ENCODE assay signal across 28 mouse cellular contexts in genomic region chr1:56887524-56887923, GRCm38 (mm10).
"Had no signal": no experiment of that assay in that cellular context is flagged by ENCODE, and none has a peak within 500 bp of the region (broad histone marks: within the 10 kb centered on the region; RNA-seq: fewer than 3 reads in every experiment).

No protein-coding gene starts in this region.

- H3K4me3 ChIP-seq: embryonic facial prominence, embryonic 10.5 days; embryonic facial prominence, embryonic 12.5 days; embryonic facial prominence, embryonic 13.5 days; embryonic facial prominence, embryonic 15.5 days; erythroblast, embryonic 14.5 days; forebrain, embryonic 10.5 days; forebrain, embryonic 12.5 days; forebrain, embryonic 13.5 days; forebrain, embryonic 15.5 days; gastrocnemius, adult 2 months; heart, adult 2 months had no signal

- H3K36me3 ChIP-seq: embryonic facial prominence, embryonic 12.5 days; embryonic facial prominence, embryonic 15.5 days; forebrain, embryonic 15.5 days had no signal

- H3K9ac ChIP-seq: embryonic facial prominence, embryonic 12.5 days; embryonic facial prominence, embryonic 13.5 days; embryonic facial prominence, embryonic 15.5 days; forebrain, embryonic 12.5 days; forebrain, embryonic 13.5 days; forebrain, embryonic 15.5 days; forebrain, postnatal 0 days had no signal

- H3K27me3 ChIP-seq: embryonic facial prominence, embryonic 12.5 days; embryonic facial prominence, embryonic 15.5 days; forebrain, embryonic 12.5 days; forebrain, embryonic 13.5 days; forebrain, embryonic 15.5 days had no signal

- H3K27ac ChIP-seq: embryonic facial prominence, embryonic 10.5 days; embryonic facial prominence, embryonic 12.5 days; embryonic facial prominence, embryonic 13.5 days; embryonic facial prominence, embryonic 15.5 days; forebrain, embryonic 10.5 days; forebrain, embryonic 12.5 days; forebrain, embryonic 13.5 days; forebrain, embryonic 15.5 days; gastrocnemius, adult 2 months; heart, adult 2 months had no signal

- H3K4me1 ChIP-seq: embryonic facial prominence, embryonic 15.5 days; forebrain, embryonic 12.5 days; forebrain, embryonic 13.5 days; forebrain, embryonic 15.5 days had no signal

- H3K4me2 ChIP-seq: embryonic facial prominence, embryonic 12.5 days; embryonic facial prominence, embryonic 13.5 days; embryonic facial prominence, embryonic 15.5 days; forebrain, embryonic 12.5 days; forebrain, embryonic 13.5 days; forebrain, embryonic 15.5 days had no signal

- H3K9me3 ChIP-seq: embryonic facial prominence, embryonic 10.5 days; embryonic facial prominence, embryonic 12.5 days; embryonic facial prominence, embryonic 13.5 days; embryonic facial prominence, embryonic 15.5 days; forebrain, embryonic 10.5 days; forebrain, embryonic 12.5 days; forebrain, embryonic 13.5 days; forebrain, embryonic 15.5 days had no signal

- ATAC-seq: forebrain, embryonic 13.5 days; forebrain, embryonic 14.5 days; forebrain, embryonic 15.5 days; forebrain, embryonic 16.5 days; forebrain, postnatal 0 days had no signal

- DNase-seq: cerebellum, adult 8-10 months; cerebellum, adult 9-10 months; cerebellum, adult 9-11 months; cerebellum, postnatal 10 days; cerebellum, postnatal 14 days; cerebellum, postnatal 25 days; cerebellum, postnatal 36 days; embryo, embryonic 11 days; forebrain, postnatal 0 days; gastrocnemius, adult 2 months; gastrocnemius, postnatal 10 days; gastrocnemius, postnatal 14 days; gastrocnemius, postnatal 25 days; gastrocnemius, postnatal 36 days; heart, adult 11 months; heart, adult 18-20 months; heart, adult 2 months had no signal
